Mouse (Mus musculus) hindbrain, embryonic 12.5 days (tissue): ENCODE data around the gene Supt5. TPM values are rescaled to one million over a fixed set of nuclear protein-coding genes. Genes with fewer than 3 reads are reported as not detected.

Experiments used
- ATAC-seq: fragments of 200-750 bp; cut with Nextera tagmentation; 2 replicates; pipeline ENCODE4 v1.8.0; 2017; ENCODE audit warnings: moderate TSS enrichment; ENCODE audit not compliant: low FRiP score
- H3K27ac ChIP-seq: fragments of 300-500 bp; sonication (generic); 2 replicates; pipeline ENCODE4 v1.5.1; 2016; ENCODE audit warnings: mild to moderate bottlenecking
- H3K27me3 ChIP-seq: fragments of 300-500 bp; sonication (generic); 2 replicates; pipeline ENCODE4 v1.6.1; 2016; ENCODE audit warnings: mild to moderate bottlenecking
- H3K36me3 ChIP-seq: fragments of 300-500 bp; sonication (generic); 2 replicates; pipeline ENCODE4 v1.6.1; 2016; ENCODE audit warnings: mild to moderate bottlenecking
- H3K4me1 ChIP-seq: fragments of 300-500 bp; sonication (generic); 2 replicates; pipeline ENCODE4 v1.6.1; 2016
- H3K4me2 ChIP-seq: fragments of 300-500 bp; sonication (generic); replicated peaks from 2 replicates; pipeline ENCODE4 v1.6.1; 2016; ENCODE audit warnings: mild to moderate bottlenecking
- H3K4me3 ChIP-seq: fragments of 300-500 bp; sonication (generic); 2 replicates; pipeline ENCODE4 v1.5.1; 2016; ENCODE audit warnings: mild to moderate bottlenecking
- H3K9ac ChIP-seq: fragments of 300-500 bp; sonication (generic); 2 replicates; pipeline ENCODE4 v1.6.1; 2016; ENCODE audit warnings: mild to moderate bottlenecking, moderate library complexity
- H3K9me3 ChIP-seq: fragments of 300-500 bp; sonication (generic); replicated peaks from 2 replicates; pipeline ENCODE4 v1.6.1; 2016; ENCODE audit warnings: mild to moderate bottlenecking
- WGBS: fragments of 180-500 bp; shearing (Covaris S2); methylation state at CpG from one replicate; pipeline ENCODE4 v1.1.7; 2016; 5-methylcytosine and 5-hydroxymethylcytosine counted together
- polyA plus RNA-seq: library from polyadenylated mRNA; unstranded; fragments of >200 nt; fragmentation: Nextera tagmentation; extraction: Ambion mirVana; gene quantifications from 2 replicates; pipeline ENCODE4 v1.2.1, GENCODE M21; 2016

Supt5 gene
- polyA plus RNA-seq, 1 experiment from 2014 or later = 105 TPM

GRCm38 (mm10) chr7:28271761-28272160 is 66.8 kb downstream of the Supt5 start:
- Histone ChIP-seq H3K36me3 (peaks cover 32% of the 10 kb centered on the region), H3K27ac (no peak overlapping the region), H3K4me2 (no peak overlapping the region), H3K9me3 (no peaks in the 10 kb centered on the region), H3K4me1 (peaks cover 10% of the 10 kb centered on the region), H3K4me3 (no peak overlapping the region), H3K9ac (no peak overlapping the region), H3K27me3 (no peaks in the 10 kb centered on the region)
- 69% methylated on average over 3 of the region's 3 CpGs for WGBS
- no peak for ATAC-seq

GRCm38 (mm10) chr7:28269355-28269754 is 69.2 kb downstream of the Supt5 start:
- WGBS = 93% methylated on average over 12 of the region's 12 CpGs
- peaks cover 32% of the 10 kb centered on the region for H3K36me3 ChIP-seq
- H3K4me1 ChIP-seq = peaks cover 10% of the 10 kb centered on the region
- H3K9ac ChIP-seq = no peak overlapping the region
- peak overlapping the region; percentile 77; the same call in 1 of the 2 replicates for H3K4me2 ChIP-seq
- no peaks in the 10 kb centered on the region; the same call in 1 of the 2 replicates for H3K27me3 ChIP-seq
- ATAC-seq = no peak
- H3K9me3 ChIP-seq = no peaks in the 10 kb centered on the region
- H3K27ac ChIP-seq = no peak overlapping the region
- no peak overlapping the region for H3K4me3 ChIP-seq

- Histone ChIP-seq H3K4me2 (peak overlapping the region; percentile 77), H3K27ac (peak overlapping the region; percentile 97), H3K4me1 (peaks cover 10% of the 10 kb centered on the region), H3K4me3 (peak overlapping the region; percentile 91), H3K36me3 (peaks cover 32% of the 10 kb centered on the region), H3K9ac (peak overlapping the region; percentile 99), H3K27me3 (peaks cover 3% of the 10 kb centered on the region; the same call in 1 of the 2 replicates), H3K9me3 (no peaks in the 10 kb centered on the region)
- 31% methylated on average over 16 of the region's 16 CpGs for WGBS
- no peak; the same call in 1 of the 2 replicates for ATAC-seq
Measured at GRCm38 (mm10) chr7:28268576-28268975, 70.0 kb downstream of the Supt5 start.

- peak; percentile 85 for ATAC-seq
- H3K4me1 ChIP-seq = peaks cover 10% of the 10 kb centered on the region
- WGBS = under 1% methylated on average over 39 of the region's 62 CpGs
- H3K36me3 ChIP-seq = peaks cover 29% of the 10 kb centered on the region
- H3K9ac ChIP-seq = peak overlapping the region; percentile 99
- H3K27me3 ChIP-seq = peaks cover 3% of the 10 kb centered on the region; the same call in 1 of the 2 replicates
- peak overlapping the region; percentile 91 for H3K4me3 ChIP-seq
- peak overlapping the region; percentile 77 for H3K4me2 ChIP-seq
- H3K9me3 ChIP-seq = no peaks in the 10 kb centered on the region
- H3K27ac ChIP-seq = peak overlapping the region; percentile 97
Measured at GRCm38 (mm10) chr7:28268042-28268531, 70.5 kb downstream of the Supt5 start.

GRCm38 (mm10) chr7:28267129-28268041 is 71.2 kb downstream of the Supt5 start, which contains the start of gene Eid2:
TSS of gene Eid2 (plus strand) at chr7:28267881.
- Histone ChIP-seq H3K27ac (peak within 1 kb of the TSS; percentile 97), H3K4me1 (peaks cover 10% of the 10 kb centered on the region), H3K9me3 (no peaks in the 10 kb centered on the region), H3K36me3 (peaks cover 22% of the 10 kb centered on the region), H3K9ac (peak within 1 kb of the TSS; percentile 99), H3K4me2 (peak within 1 kb of the TSS; percentile 77), H3K27me3 (peaks cover 3% of the 10 kb centered on the region; the same call in 1 of the 2 replicates), H3K4me3 (peak within 1 kb of the TSS; percentile 91)
- ATAC-seq = peak; percentile 91
- WGBS = 8% methylated on average over 57 of the region's 57 CpGs

- Histone ChIP-seq H3K27me3 (peaks cover 3% of the 10 kb centered on the region; the same call in 1 of the 2 replicates), H3K9me3 (no peaks in the 10 kb centered on the region), H3K4me2 (no peak overlapping the region), H3K4me1 (peaks cover 10% of the 10 kb centered on the region), H3K27ac (no peak overlapping the region), H3K9ac (no peak overlapping the region), H3K36me3 (peaks cover 10% of the 10 kb centered on the region), H3K4me3 (no peak overlapping the region)
- no peak for ATAC-seq
- 91% methylated on average over 13 of the region's 13 CpGs for WGBS
Measured at GRCm38 (mm10) chr7:28265391-28265790, 73.2 kb downstream of the Supt5 start.

Other genes with a start within 250 kb of the Supt5 start
- gene 9530053A07Rik, start 209.3 kb downstream of the Supt5 start, polyA plus RNA-seq = 0.09 and 0.12 TPM in 2 replicates
- 115 and 120 TPM in 2 replicates for gene Fbl, start 169.0 kb downstream of the Supt5 start, polyA plus RNA-seq
- 21.5 and 21.7 TPM in 2 replicates for gene Dyrk1b, start 159.3 kb downstream of the Supt5 start, polyA plus RNA-seq
- gene Eid2, start 70.9 kb downstream of the Supt5 start, polyA plus RNA-seq = 19.3 and 20.0 TPM in 2 replicates
- gene Eid2b, start 61.0 kb downstream of the Supt5 start, polyA plus RNA-seq = 26.7 and 28.4 TPM in 2 replicates
- 0.34 and 0.82 TPM in 2 replicates for gene Selenov, start 47.6 kb downstream of the Supt5 start, polyA plus RNA-seq
- 56.6 and 58.9 TPM in 2 replicates for gene Dll3, start 36.5 kb downstream of the Supt5 start, polyA plus RNA-seq
- gene Timm50, start 26.7 kb downstream of the Supt5 start, polyA plus RNA-seq = 142 and 160 TPM in 2 replicates
- gene Rps16, start 11.9 kb upstream of the Supt5 start, polyA plus RNA-seq = 514 and 573 TPM in 2 replicates
- 71.7 and 74.9 TPM in 2 replicates for gene Plekhg2, start 33.9 kb upstream of the Supt5 start, polyA plus RNA-seq
- gene Zfp36, start 41.5 kb upstream of the Supt5 start, polyA plus RNA-seq = 6.3 and 7.3 TPM in 2 replicates
- gene Med29, start 54.0 kb upstream of the Supt5 start, polyA plus RNA-seq = 39.6 and 42.2 TPM in 2 replicates
- gene Paf1, start 54.2 kb upstream of the Supt5 start, polyA plus RNA-seq = 83.9 and 85.9 TPM in 2 replicates
- gene Gmfg, start 98.7 kb upstream of the Supt5 start, polyA plus RNA-seq = 5.9 and 6.5 TPM in 2 replicates
- gene Lrfn1, start 113.2 kb upstream of the Supt5 start, polyA plus RNA-seq = 14.0 and 15.9 TPM in 2 replicates
- gene Ifnl2, start 171.7 kb upstream of the Supt5 start, polyA plus RNA-seq = not detected in 2 replicates
- not detected in 2 replicates for gene Ifnl3, start 184.1 kb upstream of the Supt5 start, polyA plus RNA-seq
- gene Sycn, start 202.1 kb upstream of the Supt5 start, polyA plus RNA-seq = not detected in 2 replicates
- gene Nccrp1, start 208.5 kb upstream of the Supt5 start, polyA plus RNA-seq = not detected in 2 replicates